Mouse (Mus musculus): ENCODE measurements at regions not wholly inside any gene's neighbourhood (a gene's known extent, or its start where the extent isn't known, plus 50 kb on each side); places are given as distances from the start of the nearest gene placed in this dataset.

- Histone ChIP-seq H3ac (ENCODE audit: control insufficient read depth, insufficient read length) (no peak overlapping the region), H3K36me3 (ENCODE audit: control insufficient read depth, insufficient read depth) (no peaks in the 10 kb centered on the region), H3K4me2 (ENCODE audit: low read depth) (no peak overlapping the region), H3K27me3 (ENCODE audit: control insufficient read depth, insufficient read depth, insufficient read length) (no peaks in the 10 kb centered on the region), H3K4me3 (no peak overlapping the region), H3K79me2 (ENCODE audit: control insufficient read depth, insufficient read depth) (no peaks in the 10 kb centered on the region)
- no peak for TF ChIP-seq MAX (IDR thresholded peaks at IDR 0.05; ENCODE audit: low read depth)
- TF ChIP-seq SRF (IDR thresholded peaks at IDR 0.05; ENCODE audit: control insufficient read depth, insufficient read length, low read depth) = no peak
- no peak for TF ChIP-seq POLR2A (IDR thresholded peaks at IDR 0.05; ENCODE audit: insufficient read length, low read depth)
- no peak for TF ChIP-seq MYOD1 (IDR thresholded peaks at IDR 0.05; ENCODE audit: control insufficient read depth in 1 of 3, insufficient read length in 2 of 3, low read depth in 2 of 3)
- TF ChIP-seq MYOG (IDR thresholded peaks at IDR 0.05; ENCODE audit: control insufficient read depth in 1 of 3, insufficient read depth in 1 of 3, insufficient read length in 2 of 3, low read depth in 2 of 3) = no peak
- TF ChIP-seq TCF3 (IDR thresholded peaks at IDR 0.05; ENCODE audit: insufficient read length, low read depth) = no peak
- no peak for TF ChIP-seq POLR2AphosphoS2 (IDR thresholded peaks at IDR 0.05; ENCODE audit: insufficient read length, low read depth)
- TF ChIP-seq CEBPB (IDR thresholded peaks at IDR 0.05; ENCODE audit: insufficient read depth, poor library complexity, severe bottlenecking) = no peak
- no peak for TF ChIP-seq USF1 (IDR thresholded peaks at IDR 0.05; ENCODE audit: low read depth)
- no peak for TF ChIP-seq E2F4 (IDR thresholded peaks at IDR 0.05; ENCODE audit: insufficient read depth)
- TF ChIP-seq TCF12 (IDR thresholded peaks at IDR 0.05; ENCODE audit: insufficient read depth, poor library complexity, severe bottlenecking) = no peak
- no peak for TF ChIP-seq REST (IDR thresholded peaks at IDR 0.05; ENCODE audit: insufficient read depth, insufficient read length)
Measured at GRCm38 (mm10) chr1:10852934-10853333, 561.0 kb upstream of the A830018L16Rik start.

- TF ChIP-seq CEBPB (IDR thresholded peaks at IDR 0.05; ENCODE audit: insufficient read depth, poor library complexity, severe bottlenecking) = no peak
- TF ChIP-seq USF1 (IDR thresholded peaks at IDR 0.05; ENCODE audit: low read depth) = no peak
- no peak for TF ChIP-seq REST (IDR thresholded peaks at IDR 0.05; ENCODE audit: insufficient read depth, insufficient read length)
- TF ChIP-seq POLR2A (IDR thresholded peaks at IDR 0.05; ENCODE audit: insufficient read length, low read depth) = no peak
- no peak for TF ChIP-seq MYOD1 (IDR thresholded peaks at IDR 0.05; ENCODE audit: control insufficient read depth in 1 of 3, insufficient read length in 2 of 3, low read depth in 2 of 3)
- no peak for TF ChIP-seq MAX (IDR thresholded peaks at IDR 0.05; ENCODE audit: low read depth)
- no peak for TF ChIP-seq E2F4 (IDR thresholded peaks at IDR 0.05; ENCODE audit: insufficient read depth)
- TF ChIP-seq SRF (IDR thresholded peaks at IDR 0.05; ENCODE audit: control insufficient read depth, insufficient read length, low read depth) = no peak
- no peak for TF ChIP-seq TCF3 (IDR thresholded peaks at IDR 0.05; ENCODE audit: insufficient read length, low read depth)
- no peak for TF ChIP-seq POLR2AphosphoS2 (IDR thresholded peaks at IDR 0.05; ENCODE audit: insufficient read length, low read depth)
- no peak for TF ChIP-seq TCF12 (IDR thresholded peaks at IDR 0.05; ENCODE audit: insufficient read depth, poor library complexity, severe bottlenecking)
- no peak for TF ChIP-seq MYOG (IDR thresholded peaks at IDR 0.05; ENCODE audit: control insufficient read depth in 1 of 3, insufficient read depth in 1 of 3, insufficient read length in 2 of 3, low read depth in 2 of 3)
- Histone ChIP-seq H3K27me3 (ENCODE audit: control insufficient read depth, insufficient read depth, insufficient read length) (no peaks in the 10 kb centered on the region), H3K4me2 (ENCODE audit: low read depth) (no peak overlapping the region), H3K79me2 (ENCODE audit: control insufficient read depth, insufficient read depth) (no peaks in the 10 kb centered on the region), H3K4me3 (no peak overlapping the region), H3K36me3 (ENCODE audit: control insufficient read depth, insufficient read depth) (no peaks in the 10 kb centered on the region), H3ac (ENCODE audit: control insufficient read depth, insufficient read length) (no peak overlapping the region)
Measured at GRCm38 (mm10) chr1:10854495-10854894, 559.4 kb upstream of the A830018L16Rik start.

- H3K4me3 ChIP-seq = no peak overlapping the region
- H3K27me3 ChIP-seq (ENCODE audit: control insufficient read depth, insufficient read depth, insufficient read length) = no peaks in the 10 kb centered on the region
- no peaks in the 10 kb centered on the region for H3K36me3 ChIP-seq (ENCODE audit: control insufficient read depth, insufficient read depth)
- TF ChIP-seq USF1 (IDR thresholded peaks at IDR 0.05; ENCODE audit: low read depth) (no peak), MYOD1 (IDR thresholded peaks at IDR 0.05; ENCODE audit: control insufficient read depth in 1 of 3, insufficient read length in 2 of 3, low read depth in 2 of 3) (no peak), TCF12 (IDR thresholded peaks at IDR 0.05; ENCODE audit: insufficient read depth, poor library complexity, severe bottlenecking) (no peak), REST (IDR thresholded peaks at IDR 0.05; ENCODE audit: insufficient read depth, insufficient read length) (no peak), CEBPB (IDR thresholded peaks at IDR 0.05; ENCODE audit: insufficient read depth, poor library complexity, severe bottlenecking) (no peak), MYOG (IDR thresholded peaks at IDR 0.05; ENCODE audit: control insufficient read depth in 1 of 3, insufficient read depth in 1 of 3, insufficient read length in 2 of 3, low read depth in 2 of 3) (no peak), TCF3 (IDR thresholded peaks at IDR 0.05; ENCODE audit: insufficient read length, low read depth) (no peak), MAX (IDR thresholded peaks at IDR 0.05; ENCODE audit: low read depth) (no peak), SRF (IDR thresholded peaks at IDR 0.05; ENCODE audit: control insufficient read depth, insufficient read length, low read depth) (no peak), POLR2AphosphoS2 (IDR thresholded peaks at IDR 0.05; ENCODE audit: insufficient read length, low read depth) (no peak), E2F4 (IDR thresholded peaks at IDR 0.05; ENCODE audit: insufficient read depth) (no peak), POLR2A (IDR thresholded peaks at IDR 0.05; ENCODE audit: insufficient read length, low read depth) (no peak)
- no peaks in the 10 kb centered on the region for H3K79me2 ChIP-seq (ENCODE audit: control insufficient read depth, insufficient read depth)
- H3K4me2 ChIP-seq (ENCODE audit: low read depth) = no peak overlapping the region
- no peak overlapping the region for H3ac ChIP-seq (ENCODE audit: control insufficient read depth, insufficient read length)
Measured at GRCm38 (mm10) chr1:10871163-10871853, 542.6 kb upstream of the A830018L16Rik start.

GRCm38 (mm10) chr1:10872266-10872665, 541.6 kb upstream of the A830018L16Rik start:
- H3K4me2 ChIP-seq (ENCODE audit: low read depth) = peak overlapping the region; percentile 39
- no peaks in the 10 kb centered on the region for H3K79me2 ChIP-seq (ENCODE audit: control insufficient read depth, insufficient read depth)
- no peaks in the 10 kb centered on the region for H3K27me3 ChIP-seq (ENCODE audit: control insufficient read depth, insufficient read depth, insufficient read length)
- no peak overlapping the region for H3ac ChIP-seq (ENCODE audit: control insufficient read depth, insufficient read length)
- no peak for TF ChIP-seq TCF12 (IDR thresholded peaks at IDR 0.05; ENCODE audit: insufficient read depth, poor library complexity, severe bottlenecking)
- no peak overlapping the region for H3K4me3 ChIP-seq
- no peaks in the 10 kb centered on the region for H3K36me3 ChIP-seq (ENCODE audit: control insufficient read depth, insufficient read depth)

- H3K4me3 ChIP-seq = no peak overlapping the region
- H3K36me3 ChIP-seq (ENCODE audit: control insufficient read depth, insufficient read depth) = no peaks in the 10 kb centered on the region
- H3K27me3 ChIP-seq (ENCODE audit: control insufficient read depth, insufficient read depth, insufficient read length) = no peaks in the 10 kb centered on the region
- no peak overlapping the region for H3ac ChIP-seq (ENCODE audit: control insufficient read depth, insufficient read length)
- peak overlapping the region; percentile 39 for H3K4me2 ChIP-seq (ENCODE audit: low read depth)
- no peaks in the 10 kb centered on the region for H3K79me2 ChIP-seq (ENCODE audit: control insufficient read depth, insufficient read depth)
- TF ChIP-seq TCF3 (IDR thresholded peaks at IDR 0.05; ENCODE audit: insufficient read length, low read depth) (no peak), SRF (IDR thresholded peaks at IDR 0.05; ENCODE audit: control insufficient read depth, insufficient read length, low read depth) (no peak), MYOG (IDR thresholded peaks at IDR 0.05; ENCODE audit: control insufficient read depth in 1 of 3, insufficient read depth in 1 of 3, insufficient read length in 2 of 3, low read depth in 2 of 3) (no peak), CEBPB (IDR thresholded peaks at IDR 0.05; ENCODE audit: insufficient read depth, poor library complexity, severe bottlenecking) (no peak), REST (IDR thresholded peaks at IDR 0.05; ENCODE audit: insufficient read depth, insufficient read length) (no peak), POLR2A (IDR thresholded peaks at IDR 0.05; ENCODE audit: insufficient read length, low read depth) (no peak), MAX (IDR thresholded peaks at IDR 0.05; ENCODE audit: low read depth) (no peak), POLR2AphosphoS2 (IDR thresholded peaks at IDR 0.05; ENCODE audit: insufficient read length, low read depth) (no peak), TCF12 (IDR thresholded peaks at IDR 0.05; ENCODE audit: insufficient read depth, poor library complexity, severe bottlenecking) (no peak), USF1 (IDR thresholded peaks at IDR 0.05; ENCODE audit: low read depth) (no peak), E2F4 (IDR thresholded peaks at IDR 0.05; ENCODE audit: insufficient read depth) (no peak), MYOD1 (IDR thresholded peaks at IDR 0.05; ENCODE audit: control insufficient read depth in 1 of 3, insufficient read length in 2 of 3, low read depth in 2 of 3) (no peak)
Measured at GRCm38 (mm10) chr1:10872726-10873125, 541.2 kb upstream of the A830018L16Rik start.
